Mouse (Mus musculus): ENCODE data around the gene Vwa7. TPM values are rescaled to one million over a fixed set of nuclear protein-coding genes. Genes with fewer than 3 reads are reported as not detected.

Gene Vwa7
- total RNA-seq, 1 experiment = 0.31 TPM

GRCm38 (mm10) chr17:35057090-35057489, 40.7 kb downstream of the Vwa7 start:
- Histone ChIP-seq H3K9ac (ENCODE audit: insufficient read depth, low read depth, low read length, poor library complexity, severe bottlenecking) (no peak overlapping the region), H3K9me3 (ENCODE audit: control insufficient read depth, insufficient read depth, low read depth, low read length) (no peaks in the 10 kb centered on the region), H3K4me1 (ENCODE audit: control insufficient read depth in 2 of 2, insufficient read depth in 2 of 2, low read length in 2 of 2, poor library complexity in 1 of 2) (peaks cover 0 to 30% of the 10 kb centered on the region in 2 experiments), H3K36me3 (ENCODE audit: control insufficient read depth, insufficient read depth, low read length, poor library complexity, severe bottlenecking) (peaks cover 43% of the 10 kb centered on the region), H3K27ac (ENCODE audit: insufficient read depth, low read depth, low read length, poor library complexity, severe bottlenecking) (no peak overlapping the region), H3K4me3 (ENCODE audit: insufficient read depth in 1 of 2, low read depth in 1 of 2, low read length in 2 of 2, poor library complexity in 1 of 2, severe bottlenecking in 1 of 2) (no peak overlapping the region)
- DNase-seq (ENCODE audit: low read depth, low spot score) = no peak
- no peak for TF ChIP-seq ZNF384 (IDR thresholded peaks at IDR 0.05; ENCODE audit: low read depth, low read length)
- TF ChIP-seq ZC3H11A (IDR thresholded peaks at IDR 0.05; ENCODE audit: borderline replicate concordance, low read depth, low read length) = no peak
- no peak for TF ChIP-seq MAFK (IDR thresholded peaks at IDR 0.05; ENCODE audit: insufficient read depth, low read depth, low read length)
- TF ChIP-seq HCFC1 (IDR thresholded peaks at IDR 0.05; ENCODE audit: borderline replicate concordance, insufficient read depth, low read length) = no peak
- no peak for TF ChIP-seq CHD2 (IDR thresholded peaks at IDR 0.05; ENCODE audit: low read depth, low read length)
- in situ Hi-C loops (cut with MboI; ENCODE audit: low sequenced_read_pairs in 2 of 2, unreplicated experiment in 2 of 2) = no loop called here

GRCm38 (mm10) chr17:35058316-35058715, 41.9 kb downstream of the Vwa7 start:
- H3K4me3 ChIP-seq (ENCODE audit: insufficient read depth in 1 of 2, low read depth in 1 of 2, low read length in 2 of 2, poor library complexity in 1 of 2, severe bottlenecking in 1 of 2) = no peak overlapping the region; a peak in 1 of 4 replicates
- H3K9ac ChIP-seq (ENCODE audit: insufficient read depth, low read depth, low read length, poor library complexity, severe bottlenecking) = no peak overlapping the region
- no peak for DNase-seq (ENCODE audit: low read depth, low spot score)
- H3K27ac ChIP-seq (ENCODE audit: insufficient read depth, low read depth, low read length, poor library complexity, severe bottlenecking) = no peak overlapping the region
- no peaks in the 10 kb centered on the region for H3K9me3 ChIP-seq (ENCODE audit: control insufficient read depth, insufficient read depth, low read depth, low read length)
- in situ Hi-C loops (cut with MboI; ENCODE audit: low sequenced_read_pairs in 2 of 2, unreplicated experiment in 2 of 2) = no loop called here
- peaks cover 2 to 24% of the 10 kb centered on the region in 2 experiments for H3K4me1 ChIP-seq (ENCODE audit: control insufficient read depth in 2 of 2, insufficient read depth in 2 of 2, low read length in 2 of 2, poor library complexity in 1 of 2)
- H3K36me3 ChIP-seq (ENCODE audit: control insufficient read depth, insufficient read depth, low read length, poor library complexity, severe bottlenecking) = peaks cover 34% of the 10 kb centered on the region
- TF ChIP-seq ZNF384 (IDR thresholded peaks at IDR 0.05; ENCODE audit: low read depth, low read length) = no peak
- no peak for TF ChIP-seq CHD2 (IDR thresholded peaks at IDR 0.05; ENCODE audit: low read depth, low read length)
- no peak for TF ChIP-seq HCFC1 (IDR thresholded peaks at IDR 0.05; ENCODE audit: borderline replicate concordance, insufficient read depth, low read length)
- no peak for TF ChIP-seq MAFK (IDR thresholded peaks at IDR 0.05; ENCODE audit: insufficient read depth, low read depth, low read length)
- TF ChIP-seq ZC3H11A (IDR thresholded peaks at IDR 0.05; ENCODE audit: borderline replicate concordance, low read depth, low read length) = no peak

- H3K9me3 ChIP-seq (ENCODE audit: control insufficient read depth, insufficient read depth, low read depth, low read length) = no peaks in the 10 kb centered on the region
- H3K36me3 ChIP-seq (ENCODE audit: control insufficient read depth, insufficient read depth, low read length, poor library complexity, severe bottlenecking) = peaks cover 28% of the 10 kb centered on the region
- H3K27ac ChIP-seq (ENCODE audit: insufficient read depth, low read depth, low read length, poor library complexity, severe bottlenecking) = peak within 1 kb of the TSS; percentile 72
- H3K9ac ChIP-seq (ENCODE audit: insufficient read depth, low read depth, low read length, poor library complexity, severe bottlenecking) = peak within 1 kb of the TSS; percentile 87
- in situ Hi-C loops (cut with MboI; ENCODE audit: low sequenced_read_pairs in 2 of 2, unreplicated experiment in 2 of 2) = no loop called here
- H3K4me1 ChIP-seq (ENCODE audit: control insufficient read depth in 2 of 2, insufficient read depth in 2 of 2, low read length in 2 of 2, poor library complexity in 1 of 2) = peaks cover 5 to 31% of the 10 kb centered on the region in 2 experiments
- peak within 1 kb of the TSS; percentile 86 to 88 for H3K4me3 ChIP-seq (ENCODE audit: insufficient read depth in 1 of 2, low read depth in 1 of 2, low read length in 2 of 2, poor library complexity in 1 of 2, severe bottlenecking in 1 of 2)
- DNase-seq (ENCODE audit: low read depth, low spot score) = peak; percentile 79
- TF ChIP-seq ZC3H11A (IDR thresholded peaks at IDR 0.05; ENCODE audit: borderline replicate concordance, low read depth, low read length) (no peak), ZNF384 (IDR thresholded peaks at IDR 0.05; ENCODE audit: low read depth, low read length) (no peak), MAFK (IDR thresholded peaks at IDR 0.05; ENCODE audit: insufficient read depth, low read depth, low read length) (no peak), HCFC1 (IDR thresholded peaks at IDR 0.05; ENCODE audit: borderline replicate concordance, insufficient read depth, low read length) (no peak), CHD2 (IDR thresholded peaks at IDR 0.05; ENCODE audit: low read depth, low read length) (no peak)
Observed at GRCm38 (mm10) chr17:35058911-35059892, 42.8 kb downstream of the Vwa7 start, which contains the start of gene Ddah2. Gene Ddah2 (plus strand): TSS chr17:35059035.

- TF ChIP-seq ZNF384 (IDR thresholded peaks at IDR 0.05; ENCODE audit: low read depth, low read length) (no peak), HCFC1 (IDR thresholded peaks at IDR 0.05; ENCODE audit: borderline replicate concordance, insufficient read depth, low read length) (no peak), ZC3H11A (IDR thresholded peaks at IDR 0.05; ENCODE audit: borderline replicate concordance, low read depth, low read length) (no peak), MAFK (IDR thresholded peaks at IDR 0.05; ENCODE audit: insufficient read depth, low read depth, low read length) (no peak), CHD2 (IDR thresholded peaks at IDR 0.05; ENCODE audit: low read depth, low read length) (no peak)
- H3K4me1 ChIP-seq (ENCODE audit: control insufficient read depth in 2 of 2, insufficient read depth in 2 of 2, low read length in 2 of 2, poor library complexity in 1 of 2) = peaks cover 6 to 34% of the 10 kb centered on the region in 2 experiments
- DNase-seq (ENCODE audit: low read depth, low spot score) = no peak
- H3K27ac ChIP-seq (ENCODE audit: insufficient read depth, low read depth, low read length, poor library complexity, severe bottlenecking) = no peak overlapping the region
- H3K9me3 ChIP-seq (ENCODE audit: control insufficient read depth, insufficient read depth, low read depth, low read length) = no peaks in the 10 kb centered on the region
- peak overlapping the region; percentile 86 to 88 for H3K4me3 ChIP-seq (ENCODE audit: insufficient read depth in 1 of 2, low read depth in 1 of 2, low read length in 2 of 2, poor library complexity in 1 of 2, severe bottlenecking in 1 of 2)
- peaks cover 25% of the 10 kb centered on the region for H3K36me3 ChIP-seq (ENCODE audit: control insufficient read depth, insufficient read depth, low read length, poor library complexity, severe bottlenecking)
- H3K9ac ChIP-seq (ENCODE audit: insufficient read depth, low read depth, low read length, poor library complexity, severe bottlenecking) = peak overlapping the region; percentile 52; the same call in 1 of the 2 replicates
- in situ Hi-C loops (cut with MboI; ENCODE audit: low sequenced_read_pairs in 2 of 2, unreplicated experiment in 2 of 2) = no loop called here
Observed at GRCm38 (mm10) chr17:35060071-35060470, 43.7 kb downstream of the Vwa7 start.

Measured in ES-E14 (cell line).